Mouse (Mus musculus) lung, postnatal 0 days (tissue): ENCODE results near the gene Zfp352. TPM values are rescaled to one million over a fixed set of nuclear protein-coding genes. Genes with fewer than 3 reads are reported as not detected.
"Not testable (repeated sequence)": the region's sequence is repeated elsewhere in the genome, so short reads cannot be mapped to it uniquely, and the experiment has no call there.

Experiments
- ATAC-seq: fragments of 200-750 bp; cut with Nextera tagmentation; 2 replicates; pipeline ENCODE4 v1.8.0; 2017; ENCODE audit warnings: moderate library complexity
- DNase-seq: peaks from one replicate; pipeline ENCODE4 v3.0.0-alpha.2; 2016; ENCODE audit warnings: low spot score
- H3K27ac ChIP-seq: fragments of 300-500 bp; sonication (generic); 2 replicates; pipeline ENCODE4 v1.5.1; 2014; ENCODE audit warnings: antibody characterized with exemption, mild to moderate bottlenecking, low read length, mixed read lengths
- H3K27me3 ChIP-seq: fragments of 300-500 bp; sonication (generic); replicated peaks from 2 replicates; pipeline ENCODE4 v1.6.1; 2014; ENCODE audit warnings: low read length, mixed read lengths; ENCODE audit not compliant: insufficient read depth
- H3K36me3 ChIP-seq: fragments of 300-500 bp; sonication (generic); 2 replicates; pipeline ENCODE4 v1.6.1; 2014; ENCODE audit warnings: low read length, mixed read lengths; ENCODE audit not compliant: insufficient read depth
- H3K4me1 ChIP-seq: fragments of 300-500 bp; sonication (generic); 2 replicates; pipeline ENCODE4 v1.6.1; 2014; ENCODE audit warnings: antibody characterized with exemption, low read depth, low read length, mixed read lengths; ENCODE audit not compliant: insufficient read depth
- H3K4me2 ChIP-seq: fragments of 300-500 bp; sonication (generic); replicated peaks from 2 replicates; pipeline ENCODE4 v1.6.1; 2014; ENCODE audit warnings: low read depth, mild to moderate bottlenecking, low read length, moderate library complexity, mixed read lengths
- H3K4me3 ChIP-seq: fragments of 300-500 bp; sonication (generic); 2 replicates; pipeline ENCODE4 v1.5.1; 2014; ENCODE audit warnings: low read depth, low read length
- H3K9ac ChIP-seq: fragments of 300-500 bp; sonication (generic); replicated peaks from 2 replicates; pipeline ENCODE4 v1.6.1; 2014; ENCODE audit warnings: low read depth, mild to moderate bottlenecking
- H3K9me3 ChIP-seq: fragments of 300-500 bp; sonication (generic); 2 replicates; pipeline ENCODE4 v1.6.1; 2016; ENCODE audit warnings: low read length, mixed read lengths
- CTCF ChIP-seq: IDR thresholded peaks from 2 replicates; pipeline ENCODE4 v1.5.1; 2016; ENCODE audit warnings: antibody characterized with exemption, mild to moderate bottlenecking
- EP300 ChIP-seq: IDR thresholded peaks from 2 replicates; pipeline ENCODE4 v1.6.1; 2016; ENCODE audit warnings: antibody characterized with exemption, mild to moderate bottlenecking, control low read depth
- WGBS: fragments of 180-500 bp; shearing (Covaris S2); extraction: QIAGEN DNeasy Blood & Tissue Kit; methylation state at CpG from one replicate; pipeline ENCODE4 v1.1.7; 2014; 5-methylcytosine and 5-hydroxymethylcytosine counted together
- polyA plus RNA-seq: library from polyadenylated mRNA; unstranded; fragments of >200 nt; fragmentation: Nextera tagmentation; extraction: Ambion mirVana; gene quantifications from 2 replicates; pipeline ENCODE4 v1.2.1, GENCODE M21; 2015

Zfp352 gene
- not detected in 2 replicates for polyA plus RNA-seq

- TF ChIP-seq EP300 (no peak), CTCF (no peak)
- Histone ChIP-seq H3K36me3 (no peaks in the 10 kb centered on the region), H3K4me2 (no peak within 1 kb of the TSS), H3K9me3 (no peaks in the 10 kb centered on the region), H3K27me3 (no peaks in the 10 kb centered on the region), H3K4me1 (no peaks in the 10 kb centered on the region), H3K4me3 (no peak within 1 kb of the TSS), H3K9ac (no peak within 1 kb of the TSS), H3K27ac (no peak within 1 kb of the TSS)
- no peak for ATAC-seq
- no peak for DNase-seq
- 86% methylated on average over 2 of the region's 2 CpGs for WGBS
These were observed at the start of gene Zfp352 for GRCm38 (mm10) chr4:90218520-90218919. Gene Zfp352 (plus strand): TSS chr4:90218820.

- ATAC-seq (no peak), DNase-seq (no peak)
These were observed 47.6 kb upstream of the Zfp352 start for GRCm38 (mm10) chr4:90170890-90171483.

GRCm38 (mm10) chr4:90174036-90174435, 44.6 kb upstream of the Zfp352 start:
- Histone ChIP-seq H3K27ac (no peak overlapping the region), H3K36me3 (no peaks in the 10 kb centered on the region), H3K4me1 (no peaks in the 10 kb centered on the region), H3K4me3 (no peak overlapping the region), H3K4me2 (no peak overlapping the region), H3K27me3 (no peaks in the 10 kb centered on the region), H3K9me3 (no peaks in the 10 kb centered on the region), H3K9ac (no peak overlapping the region)
- DNase-seq (no peak), ATAC-seq (no peak)
- TF ChIP-seq CTCF (no peak), EP300 (no peak)
- 63% methylated on average over 1 of the region's 1 CpGs for WGBS

More at GRCm38 (mm10) chr4:90170890-90171483, 47.6 kb upstream of the Zfp352 start:
- Histone ChIP-seq H3K36me3 (no peaks in the 10 kb centered on the region), H3K4me1 (no peaks in the 10 kb centered on the region), H3K4me2 (no peak overlapping the region), H3K9ac (no peak overlapping the region), H3K4me3 (no peak overlapping the region), H3K27ac (no peak overlapping the region), H3K9me3 (no peaks in the 10 kb centered on the region), H3K27me3 (no peaks in the 10 kb centered on the region)
- 71% methylated on average over 3 of the region's 3 CpGs for WGBS
- TF ChIP-seq CTCF (peak; percentile 13; the same call in 1 of the 2 replicates), EP300 (no peak)

- TF ChIP-seq CTCF (no peak), EP300 (no peak)
- H3K9me3 ChIP-seq: no peaks in the 10 kb centered on the region
- H3K27ac ChIP-seq: no peak overlapping the region
- H3K9ac ChIP-seq: no peak overlapping the region
- H3K4me1 ChIP-seq: no peaks in the 10 kb centered on the region
- WGBS: 79% methylated on average over 5 of the region's 5 CpGs
- ATAC-seq: no peak
- no peaks in the 10 kb centered on the region for H3K27me3 ChIP-seq
- no peak overlapping the region for H3K4me3 ChIP-seq
- H3K4me2 ChIP-seq: no peak overlapping the region
- H3K36me3 ChIP-seq: no peaks in the 10 kb centered on the region
- DNase-seq: no peak
These were observed 15.2 kb upstream of the Zfp352 start for GRCm38 (mm10) chr4:90203421-90203820.

- no peak for TF ChIP-seq CTCF
- no peak for TF ChIP-seq EP300
- no peak for ATAC-seq
- H3K27me3 ChIP-seq: no peaks in the 10 kb centered on the region
These were observed 7.1 kb upstream of the Zfp352 start for GRCm38 (mm10) chr4:90211475-90211874.

GRCm38 (mm10) chr4:90212076-90212475, 6.5 kb upstream of the Zfp352 start:
- ATAC-seq: no peak
- Histone ChIP-seq H3K9me3 (no peaks in the 10 kb centered on the region), H3K27ac (no peak overlapping the region)

More at GRCm38 (mm10) chr4:90211475-90211874, 7.1 kb upstream of the Zfp352 start:
- WGBS: 36% methylated on average over 1 of the region's 1 CpGs
- no peak overlapping the region for H3K9ac ChIP-seq
- no peaks in the 10 kb centered on the region for H3K36me3 ChIP-seq
- DNase-seq: no peak
- no peaks in the 10 kb centered on the region for H3K4me1 ChIP-seq
- no peak overlapping the region for H3K4me2 ChIP-seq
- H3K9me3 ChIP-seq: no peaks in the 10 kb centered on the region
- H3K4me3 ChIP-seq: no peak overlapping the region
- no peak overlapping the region for H3K27ac ChIP-seq

GRCm38 (mm10) chr4:90235646-90236045, 17.0 kb downstream of the Zfp352 start:
- not testable (repeated sequence) for H3K36me3 ChIP-seq, H3K4me2 ChIP-seq, H3K9ac ChIP-seq, H3K27me3 ChIP-seq, H3K9me3 ChIP-seq, H3K4me3 ChIP-seq, H3K4me1 ChIP-seq, H3K27ac ChIP-seq, DNase-seq, ATAC-seq
- 83% methylated on average over 5 of the region's 5 CpGs for WGBS

More at GRCm38 (mm10) chr4:90212076-90212475, 6.5 kb upstream of the Zfp352 start:
- Histone ChIP-seq H3K4me2 (no peak overlapping the region), H3K4me1 (no peaks in the 10 kb centered on the region), H3K9ac (no peak overlapping the region), H3K4me3 (no peak overlapping the region), H3K36me3 (no peaks in the 10 kb centered on the region), H3K27me3 (no peaks in the 10 kb centered on the region)
- no peak for DNase-seq
- TF ChIP-seq CTCF: no peak
- TF ChIP-seq EP300: no peak
- 65% methylated on average over 3 of the region's 3 CpGs for WGBS
